Mouse (Mus musculus): ENCODE results near the gene Rnase9.

GRCm38 (mm10) chr14:51053176-51053575, 11.5 kb upstream of the Rnase9 start:
- TF ChIP-seq CTCF (IDR thresholded peaks at IDR 0.05; ENCODE audit: low read depth, low read length) = no peak
- TF ChIP-seq POLR2A (IDR thresholded peaks at IDR 0.05; ENCODE audit: extremely low read depth, insufficient read depth, low read length) = no peak
